Mouse (Mus musculus) ovary, postnatal 14 days (tissue): ENCODE data around the gene Prl2c3.
"Not testable (repeated sequence)": the region's sequence is repeated elsewhere in the genome, so short reads cannot be mapped to it uniquely, and the experiment has no call there.

Experiments
- DNase-seq: peaks from one replicate; pipeline ENCODE4 v3.0.0; 2022; ENCODE audit warnings: low spot score

The Prl2c3 gene

DNA sequence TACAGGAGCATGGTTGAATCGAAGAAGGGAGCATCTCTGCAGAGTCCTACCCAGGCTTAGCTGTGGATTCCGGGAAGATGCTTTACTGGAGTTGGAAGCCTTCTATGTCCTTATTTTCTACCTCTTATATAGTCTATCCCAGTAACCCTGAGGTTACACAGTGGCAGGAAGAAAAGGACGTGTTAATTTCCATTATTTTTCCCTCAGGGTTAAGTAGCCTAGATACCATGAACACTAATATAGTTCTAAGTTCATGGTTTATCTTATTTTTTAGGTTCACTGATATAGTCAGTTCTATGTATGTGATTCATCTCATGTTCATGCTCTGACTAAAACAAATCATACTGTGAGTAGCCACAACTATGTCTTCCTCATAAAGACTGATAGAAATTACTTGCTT, at the start of gene Prl2c3:
Prl2c3 (minus strand) TSS at position 101 of the 400 bp plus-strand sequence.
- not testable (repeated sequence) for DNase-seq

- not testable (repeated sequence) for DNase-seq
Measured at GRCm38 (mm10) chr13:12848254-12848653, 48.4 kb upstream of the Prl2c3 start.

DNA sequence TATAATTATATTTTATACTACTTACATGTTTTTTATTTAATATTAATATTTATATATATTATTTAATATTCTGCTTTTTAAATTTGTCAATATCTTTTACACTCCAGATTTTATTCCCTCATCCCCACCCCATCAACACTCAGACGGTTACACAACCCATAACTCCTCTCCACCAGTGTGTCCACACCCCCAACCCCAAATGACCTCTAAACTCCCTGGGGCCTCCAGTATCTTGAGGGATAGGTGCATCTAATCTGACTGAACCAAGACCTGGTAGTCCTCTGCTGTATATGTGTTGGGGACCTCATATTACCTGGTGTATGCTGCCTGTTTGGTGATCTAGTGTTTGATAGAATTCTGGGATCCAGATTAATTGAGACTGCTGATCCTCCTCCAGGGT, 44.8 kb upstream of the Prl2c3 start:
- not testable (repeated sequence) for DNase-seq

- not testable (repeated sequence) for DNase-seq
Measured at GRCm38 (mm10) chr13:12837546-12837945, 37.7 kb upstream of the Prl2c3 start.

- no peak for DNase-seq
Measured at GRCm38 (mm10) chr13:12831769-12832168, 31.9 kb upstream of the Prl2c3 start.

DNA sequence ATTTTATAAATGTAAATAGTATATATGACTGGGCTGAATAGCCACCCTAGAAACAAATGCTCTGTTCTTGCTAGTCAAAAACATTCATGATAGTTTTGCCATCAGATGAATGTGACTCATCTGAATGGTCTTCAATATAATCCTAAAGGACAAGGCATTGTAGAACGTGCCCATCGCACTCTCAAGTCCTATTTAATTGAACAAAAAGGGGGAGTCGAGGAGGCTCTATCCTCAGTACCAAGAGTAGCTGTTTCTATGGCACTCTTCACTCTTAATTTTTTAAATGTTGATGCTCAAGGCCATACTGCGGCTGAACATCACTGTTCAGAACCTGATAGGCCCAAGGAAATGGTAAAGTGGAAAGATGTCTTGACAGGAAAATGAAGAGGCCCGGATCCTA, 29.2 kb upstream of the Prl2c3 start:
- no peak for DNase-seq

GRCm38 (mm10) chr13:12824500-12825176, 24.8 kb upstream of the Prl2c3 start:
- not testable (repeated sequence) for DNase-seq

- not testable (repeated sequence) for DNase-seq
Measured at GRCm38 (mm10) chr13:12813734-12814424, 14.0 kb upstream of the Prl2c3 start.

DNA sequence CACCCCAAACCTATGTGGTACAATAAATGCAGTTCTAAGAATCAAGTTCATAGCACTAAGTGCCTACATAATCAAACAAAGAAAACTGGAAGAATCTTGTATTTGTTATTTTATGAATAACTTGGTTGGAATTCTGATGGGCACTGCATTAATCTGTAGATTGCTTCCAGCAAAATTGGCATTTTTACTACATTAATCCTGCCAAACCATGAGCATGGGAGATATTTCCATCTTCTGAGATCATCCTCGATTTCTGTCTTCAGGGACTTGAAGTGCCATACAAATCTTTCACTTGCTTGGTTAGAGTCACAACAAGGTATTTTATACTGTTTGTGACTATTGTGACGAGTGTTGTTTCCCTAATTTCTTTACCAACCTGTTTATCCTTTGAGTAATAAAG, 9.7 kb upstream of the Prl2c3 start:
- no peak for DNase-seq

DNA sequence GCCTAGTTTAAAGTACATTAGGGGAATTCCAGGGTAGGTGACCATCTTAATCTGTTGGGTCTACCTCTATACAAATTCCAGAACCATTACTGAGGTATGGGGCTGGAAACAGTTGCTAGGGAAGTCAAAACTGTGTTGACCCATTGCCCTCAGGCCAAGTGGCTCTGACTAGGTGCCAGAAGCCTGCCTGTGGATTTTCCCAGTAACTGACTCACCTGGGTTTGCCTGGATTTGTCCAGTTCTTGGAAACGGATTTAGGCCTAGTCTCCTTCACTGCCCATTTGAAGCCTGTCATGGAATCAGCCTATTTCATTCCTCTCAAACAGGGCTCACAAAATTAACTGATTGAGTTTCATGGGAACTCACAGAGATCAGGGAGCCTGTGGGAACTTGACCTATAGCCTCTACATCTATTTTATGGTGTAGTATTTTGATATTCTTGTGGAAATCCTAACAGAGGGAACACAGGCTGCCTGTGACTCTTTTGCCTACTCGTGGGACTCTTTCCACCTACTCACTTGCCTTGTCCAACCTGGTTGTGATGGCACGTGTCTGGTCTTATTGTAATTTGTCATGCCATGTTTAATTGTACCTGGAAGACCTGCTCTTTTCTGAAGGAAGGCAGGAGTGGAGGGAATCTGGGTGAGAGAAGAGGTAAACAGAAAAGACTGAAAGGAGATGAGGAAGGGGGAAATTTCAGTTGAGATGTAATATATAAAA, 9.1 kb upstream of the Prl2c3 start:
- DNase-seq: not testable (repeated sequence)

DNA sequence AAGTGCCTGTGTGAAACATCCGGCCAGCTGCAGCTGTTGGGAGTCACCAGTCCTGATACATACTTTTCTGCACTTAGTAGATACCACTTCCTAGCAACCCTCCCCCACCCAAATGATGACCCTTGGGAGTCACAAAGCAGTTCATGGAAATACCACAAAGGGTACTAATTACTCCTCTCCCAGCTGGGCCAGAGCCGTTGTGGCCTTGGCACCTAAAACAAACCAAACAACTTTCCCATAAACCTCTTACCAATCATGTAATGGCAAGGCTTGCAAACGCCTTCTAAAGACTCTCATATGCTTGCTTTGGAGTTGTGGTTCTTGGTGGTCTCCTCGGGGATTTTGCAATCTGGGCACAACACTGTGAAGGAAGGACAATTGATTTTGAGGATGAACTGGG, 6.6 kb upstream of the Prl2c3 start:
- not testable (repeated sequence) for DNase-seq

- DNase-seq: not testable (repeated sequence)
Measured at GRCm38 (mm10) chr13:12769442-12770091, 30.3 kb downstream of the Prl2c3 start.
